Mouse (Mus musculus) neutrophil, adult 5-6 weeks (primary cell): Measurements from ENCODE around the gene Spaca4. TPM values are rescaled to one million over a fixed set of nuclear protein-coding genes. Genes with fewer than 3 reads are reported as not detected.

Experiments
- ATAC-seq: fragments of 151-379, 151-347 bp; 2 replicates; pipeline ENCODE4 v1.8.0; 2017; ENCODE audit warnings: mild to moderate bottlenecking, moderate TSS enrichment; ENCODE audit not compliant: insufficient number of reproducible peaks, poor library complexity, low FRiP score, severe bottlenecking; ENCODE audit errors: extremely low read depth
- total RNA-seq: library from RNA; stranded (forward); fragments of 200-1000 nt; gene quantifications from 2 replicates; pipeline ENCODE4 v1.2.3, GENCODE M21; 2017

The Spaca4 gene
- total RNA-seq, 1 experiment from 2014 or later = not detected

DNA sequence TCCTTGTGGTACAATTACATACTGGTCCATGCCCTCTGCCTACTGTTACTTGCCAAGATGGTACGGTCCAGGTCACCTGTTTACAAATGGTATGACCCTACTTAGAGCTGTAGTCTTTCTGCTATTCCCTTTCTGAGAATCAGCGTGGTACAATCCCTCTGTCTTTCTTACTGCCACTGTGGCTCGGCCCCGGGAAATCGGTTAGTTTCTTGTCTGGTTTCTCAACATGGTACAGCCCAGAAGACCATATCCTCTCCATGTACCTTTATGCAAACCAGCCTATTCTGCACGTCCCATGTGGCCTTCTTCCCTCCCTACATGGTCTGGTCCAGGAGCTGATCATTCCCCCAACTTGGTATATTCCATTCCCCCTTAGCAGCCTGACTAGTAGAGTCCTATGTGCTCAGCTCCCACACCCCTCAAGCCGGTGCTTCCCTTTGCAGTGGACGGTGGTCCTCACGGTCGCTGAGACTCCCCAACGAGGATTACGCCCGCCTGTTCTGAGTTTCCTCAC lies 21.5 kb downstream of the Spaca4 start:
- ATAC-seq = no peak

DNA sequence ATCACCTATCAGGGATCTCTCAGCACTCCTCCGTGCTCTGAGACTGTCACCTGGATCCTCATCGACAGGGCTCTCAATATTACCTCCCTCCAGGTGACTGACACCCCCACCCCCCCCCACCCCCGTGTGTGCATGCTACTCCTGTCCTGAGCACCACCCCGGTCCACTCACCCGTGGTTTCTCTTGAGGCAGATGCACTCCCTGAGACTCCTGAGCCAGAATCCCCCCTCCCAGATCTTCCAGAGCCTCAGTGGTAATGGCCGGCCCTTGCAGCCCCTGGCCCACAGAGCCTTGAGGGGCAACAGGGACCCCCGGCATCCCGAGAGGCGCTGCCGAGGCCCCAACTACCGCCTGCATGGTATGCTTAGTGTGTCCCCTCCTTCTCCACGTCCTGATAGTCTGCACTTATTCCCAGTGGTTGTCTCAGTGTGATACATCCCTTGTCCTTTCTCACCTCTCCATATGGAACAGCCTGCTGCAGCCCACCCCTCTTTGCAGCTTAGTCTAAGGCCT lies 22.0 kb downstream of the Spaca4 start:
- ATAC-seq = no peak

DNA sequence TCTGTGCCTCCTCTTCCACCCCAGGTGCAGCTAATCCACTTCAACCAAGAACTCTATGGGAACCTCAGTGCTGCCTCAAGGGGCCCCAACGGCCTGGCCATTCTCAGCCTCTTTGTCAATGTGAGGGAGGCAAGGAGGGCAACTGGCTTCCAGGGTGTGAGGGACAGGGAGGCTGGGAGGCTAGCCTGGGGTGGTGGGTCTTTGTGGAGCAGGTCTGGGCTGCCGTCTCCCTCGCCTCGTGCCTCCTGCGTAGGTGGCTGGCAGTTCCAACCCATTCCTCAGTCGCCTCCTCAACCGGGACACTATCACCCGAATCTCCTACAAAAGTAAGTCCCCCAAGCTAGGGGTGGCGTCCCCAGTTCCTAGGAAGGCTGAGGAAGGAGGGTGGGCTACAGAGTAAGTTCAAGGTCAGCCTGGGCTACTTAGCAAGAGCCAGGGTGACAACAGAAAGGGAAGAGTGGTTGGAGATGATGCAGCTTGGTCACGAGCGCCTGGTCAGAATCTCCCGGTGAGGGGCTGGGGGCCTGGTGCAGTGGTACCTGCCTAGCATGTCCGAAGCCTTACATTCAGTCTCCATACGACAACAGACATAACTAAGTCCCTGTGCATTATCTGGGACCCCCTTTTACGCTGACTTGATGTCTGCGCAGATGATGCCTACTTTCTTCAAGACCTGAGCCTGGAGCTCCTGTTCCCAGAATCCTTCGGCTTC lies 22.6 kb downstream of the Spaca4 start:
- ATAC-seq = no peak

DNA sequence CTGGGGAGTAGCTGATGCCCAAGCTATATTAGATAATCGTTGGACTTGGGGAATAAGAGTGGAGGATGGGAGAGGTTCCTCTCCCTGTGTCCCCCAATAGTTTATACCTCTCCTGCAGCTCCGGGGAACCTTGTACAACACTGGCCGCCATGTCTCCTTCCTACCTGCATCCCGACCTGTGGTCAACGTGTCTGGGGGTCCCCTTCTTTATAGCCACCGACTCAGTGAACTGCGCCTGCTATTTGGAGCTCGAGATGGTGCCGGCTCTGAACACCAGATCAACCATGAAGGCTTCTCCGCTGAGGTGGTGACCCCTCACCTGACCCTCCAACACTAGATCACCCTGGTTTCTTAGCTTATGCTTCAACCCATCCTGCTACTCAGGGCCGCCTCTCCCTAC lies 23.3 kb downstream of the Spaca4 start:
- no peak for ATAC-seq

DNA sequence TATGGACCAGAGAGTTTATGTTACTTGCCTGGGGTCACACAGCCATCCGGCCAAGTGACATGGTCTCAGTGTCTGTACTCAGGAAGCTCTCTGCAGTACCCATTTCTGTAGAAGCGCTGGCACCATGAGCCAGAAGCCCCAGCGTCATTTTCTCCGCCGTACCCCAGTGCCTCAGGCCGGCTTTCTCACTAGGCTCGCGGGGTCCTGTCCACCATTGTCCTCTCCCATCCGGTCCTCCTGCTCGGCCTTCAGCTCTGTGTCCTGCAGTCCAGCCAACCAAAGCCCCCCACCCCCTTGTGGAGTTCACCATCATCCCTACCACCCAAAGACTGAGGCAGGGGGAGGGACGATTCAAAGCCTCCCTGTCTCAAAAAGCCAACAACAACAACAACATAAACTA lies 24.0 kb downstream of the Spaca4 start:
- ATAC-seq = no peak

DNA sequence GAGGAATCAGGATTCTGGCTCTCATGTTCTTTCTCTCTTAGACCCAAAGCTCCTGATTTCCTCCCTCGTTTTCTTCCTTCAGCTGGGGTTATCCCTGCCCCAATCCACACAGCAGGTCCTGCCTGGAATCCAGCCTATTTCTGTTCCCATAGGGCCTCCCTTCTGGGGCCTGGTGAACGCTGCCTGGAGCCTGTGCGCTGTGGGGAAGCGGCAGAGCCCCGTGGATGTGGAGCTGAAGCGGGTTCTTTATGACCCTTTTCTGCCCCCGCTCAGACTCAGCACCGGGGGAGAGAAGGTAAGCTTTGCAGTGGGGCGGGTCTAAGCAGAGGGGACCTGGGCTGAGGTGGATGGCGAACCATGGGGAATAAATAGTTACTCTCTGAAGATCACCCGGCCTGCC lies 24.5 kb downstream of the Spaca4 start:
- no peak for ATAC-seq

DNA sequence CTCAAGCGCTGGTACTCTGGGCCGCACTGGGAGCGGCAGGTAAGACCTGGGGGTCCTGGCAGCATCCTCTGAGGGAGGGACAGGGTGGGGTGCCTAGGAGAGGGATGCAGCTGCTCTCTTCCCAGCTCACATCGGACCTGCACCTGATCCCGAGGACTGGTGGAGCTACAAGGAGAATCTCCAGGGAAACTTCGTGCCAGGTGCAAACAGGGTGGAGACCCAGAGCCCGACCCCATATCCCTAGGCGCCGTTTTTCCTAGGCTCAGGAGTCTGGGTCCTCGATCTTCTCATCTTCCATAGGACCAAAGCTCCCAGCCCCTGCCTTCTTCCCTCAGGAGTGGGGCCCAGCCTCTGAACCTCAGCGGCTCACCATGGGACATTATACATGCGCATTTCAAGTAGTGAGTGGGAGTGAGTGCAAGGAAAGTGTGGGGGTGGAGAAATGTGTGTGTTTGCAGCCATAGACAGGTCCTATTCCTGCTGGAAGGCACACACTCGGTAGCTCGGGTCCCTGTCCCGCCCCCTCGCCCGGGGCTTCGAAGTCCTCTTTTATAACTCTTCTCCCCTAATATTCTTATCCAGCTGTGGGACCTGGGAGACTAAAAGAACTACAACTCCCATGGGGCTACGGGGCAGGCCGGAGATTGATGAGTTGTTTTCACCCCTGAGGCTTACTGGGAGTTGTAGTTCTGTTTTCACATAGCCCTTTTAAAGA lies 25.2 kb downstream of the Spaca4 start:
- ATAC-seq = no peak

DNA sequence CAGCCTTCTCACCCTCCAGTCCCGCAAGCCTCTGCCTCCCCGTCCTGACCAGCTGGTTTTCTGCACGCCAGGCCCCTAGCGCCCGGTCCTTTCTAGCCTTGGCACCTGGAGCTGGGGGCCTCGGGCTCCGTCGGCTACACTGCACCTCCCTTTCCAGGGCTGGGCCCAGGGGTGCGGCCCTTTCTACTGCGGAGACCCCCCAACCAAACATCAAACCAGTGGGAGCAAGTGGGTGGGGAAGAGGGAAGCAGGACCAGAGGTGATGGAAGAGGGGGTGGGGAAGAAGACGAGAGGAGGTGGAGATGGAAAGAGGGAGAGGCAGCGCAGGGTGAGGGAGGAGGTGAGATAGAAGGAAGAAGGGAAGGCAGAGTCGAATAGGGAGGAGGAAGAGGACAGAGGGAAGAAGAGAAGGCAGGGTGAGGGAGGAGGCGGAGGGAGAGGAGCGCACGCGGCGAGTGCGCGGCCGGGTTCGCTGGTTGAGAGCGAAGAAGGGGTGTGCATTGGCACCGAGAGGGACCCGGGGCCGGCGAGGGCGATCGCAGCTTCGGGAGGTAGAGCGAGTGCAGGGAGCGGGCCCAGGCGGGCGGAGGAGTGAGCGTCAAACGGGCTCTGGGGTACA lies 26.0 kb downstream of the Spaca4 start, which contains the start of gene Car11:
Gene Car11 (plus strand): TSS at position 321 of the 619 bp plus-strand sequence.
- no peak for ATAC-seq

DNA sequence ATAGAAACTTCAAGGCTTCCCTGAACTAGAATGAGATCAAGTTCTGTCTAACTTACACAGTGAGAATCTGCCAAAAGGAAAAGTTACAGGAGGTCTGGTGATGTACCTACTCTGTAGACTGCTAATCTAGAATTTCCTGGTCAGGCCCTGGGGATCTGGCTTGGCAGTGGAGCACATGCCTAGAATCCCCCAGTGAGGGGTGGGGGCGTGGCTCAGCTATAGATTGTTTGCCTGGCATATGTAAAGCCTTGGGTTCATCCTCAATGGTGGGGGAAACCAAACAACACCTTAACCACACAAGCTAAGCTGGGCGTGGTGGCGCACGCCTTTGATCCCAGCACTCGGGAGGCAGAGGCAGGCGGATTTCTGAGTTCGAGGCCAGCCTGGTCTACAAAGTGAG lies 27.7 kb downstream of the Spaca4 start:
- ATAC-seq = no peak

DNA sequence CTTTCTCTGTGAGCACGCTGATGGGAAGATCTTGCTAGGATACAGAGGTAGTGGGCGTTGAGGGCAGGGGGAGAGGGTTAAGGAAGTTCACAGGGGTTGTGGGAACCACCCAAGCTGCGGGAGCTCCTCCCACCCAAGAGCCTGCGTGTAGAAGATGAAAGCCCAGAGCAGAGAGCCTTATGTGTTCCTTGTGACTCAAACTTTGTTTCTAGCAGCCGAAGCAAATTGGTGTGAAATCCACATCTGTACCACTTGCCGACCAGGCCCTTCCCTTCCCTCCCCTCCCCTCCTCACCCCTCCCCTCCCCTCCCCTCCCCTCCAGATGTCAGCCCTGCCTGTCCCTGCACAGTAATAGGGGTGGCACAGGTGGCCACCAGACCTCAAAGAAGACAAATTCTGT lies 30.5 kb downstream of the Spaca4 start:
- ATAC-seq = no peak

DNA sequence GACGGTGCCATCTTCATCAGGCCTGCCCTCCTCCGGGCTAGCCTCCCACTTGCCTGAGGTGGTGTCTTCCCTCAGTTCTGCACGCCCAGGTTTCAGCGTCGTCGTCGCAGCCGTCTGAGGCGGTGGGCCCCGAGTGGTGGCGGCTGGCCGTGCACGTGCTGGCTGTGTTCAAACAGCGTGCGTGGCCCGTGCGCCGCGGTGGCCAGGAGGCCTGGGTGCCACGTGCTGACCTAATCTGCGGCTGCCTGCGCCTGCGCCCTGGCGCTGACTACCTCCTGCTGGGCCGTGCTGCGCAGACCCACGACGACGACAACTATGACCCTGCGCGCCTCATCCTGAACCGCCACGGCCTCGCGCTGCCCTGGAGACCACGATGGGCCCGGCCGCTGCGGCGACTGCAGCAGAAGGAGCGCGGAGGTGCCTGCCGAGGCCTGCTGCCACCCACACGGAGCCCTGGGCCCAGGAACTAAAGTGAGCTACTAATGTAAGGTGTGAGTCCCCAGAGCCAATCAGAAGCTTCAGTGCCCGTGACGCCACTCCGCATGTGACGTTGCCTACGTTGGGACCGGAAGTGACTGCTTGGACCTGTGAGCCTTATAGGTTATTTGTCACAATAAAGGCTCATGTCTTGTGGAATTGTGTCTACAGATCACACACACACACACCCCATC lies 31.6 kb downstream of the Spaca4 start, which contains the start of gene Sec1:
Gene Sec1 (minus strand): TSS at position 482 of the 671 bp plus-strand sequence.
- no peak for ATAC-seq

DNA sequence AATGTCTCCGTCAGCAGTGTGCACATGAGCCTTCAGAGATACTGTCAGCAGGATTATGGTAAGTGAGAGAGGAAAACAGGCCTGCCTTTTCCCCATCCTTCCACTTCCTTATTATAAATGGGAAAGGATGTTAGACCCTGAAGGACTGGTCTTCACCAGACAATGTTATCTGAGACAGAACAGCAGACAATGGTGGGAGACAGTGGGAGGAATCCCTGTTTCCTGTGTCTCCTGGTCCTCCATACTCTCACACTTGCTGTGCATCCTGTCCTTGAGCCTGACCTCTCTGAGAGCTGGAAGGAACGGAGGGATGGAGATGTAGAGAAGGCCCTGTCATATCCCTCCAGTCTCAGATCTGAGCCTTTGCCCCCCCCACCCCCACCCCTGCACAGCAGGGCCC lies 33.2 kb downstream of the Spaca4 start:
- ATAC-seq = no peak

DNA sequence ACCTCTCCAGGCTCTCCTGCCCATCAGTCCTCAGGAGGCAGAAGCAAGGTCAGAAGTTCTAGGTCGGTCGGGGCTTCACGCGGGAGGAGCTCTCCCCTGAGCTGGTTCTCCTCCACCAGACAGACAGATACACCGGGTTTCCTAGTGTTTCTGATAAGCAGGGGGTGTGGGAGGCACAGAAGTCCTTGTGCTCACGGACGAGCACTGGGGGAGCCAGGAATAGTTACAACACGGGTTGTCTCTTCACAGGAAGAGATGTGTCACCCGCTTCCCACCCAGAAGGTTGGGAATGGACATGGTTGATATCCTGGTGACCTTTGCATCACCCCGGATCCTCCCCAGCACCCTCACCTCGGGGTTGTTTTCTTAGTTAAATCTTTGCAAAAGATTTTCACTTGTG lies 35.8 kb downstream of the Spaca4 start:
- no peak for ATAC-seq

DNA sequence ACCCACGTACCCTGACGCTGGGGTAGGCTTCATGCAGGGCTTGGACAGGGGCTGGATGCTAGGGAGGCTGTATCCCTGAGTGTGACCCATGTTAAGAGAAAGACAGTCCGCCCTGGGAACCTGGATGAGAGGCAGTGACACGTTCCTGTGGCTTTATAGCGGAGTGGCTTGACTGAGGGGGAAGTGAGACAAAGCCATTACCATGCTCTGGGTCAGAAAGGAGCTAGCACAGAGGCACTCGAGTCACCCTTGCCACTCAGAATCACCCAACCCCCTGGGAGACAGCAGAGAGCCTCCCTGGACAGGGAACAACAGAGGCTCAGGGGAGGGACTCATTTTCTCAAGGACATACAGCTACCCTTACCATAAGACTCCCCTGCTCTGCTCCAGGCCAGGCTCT lies 36.5 kb downstream of the Spaca4 start:
- no peak for ATAC-seq

DNA sequence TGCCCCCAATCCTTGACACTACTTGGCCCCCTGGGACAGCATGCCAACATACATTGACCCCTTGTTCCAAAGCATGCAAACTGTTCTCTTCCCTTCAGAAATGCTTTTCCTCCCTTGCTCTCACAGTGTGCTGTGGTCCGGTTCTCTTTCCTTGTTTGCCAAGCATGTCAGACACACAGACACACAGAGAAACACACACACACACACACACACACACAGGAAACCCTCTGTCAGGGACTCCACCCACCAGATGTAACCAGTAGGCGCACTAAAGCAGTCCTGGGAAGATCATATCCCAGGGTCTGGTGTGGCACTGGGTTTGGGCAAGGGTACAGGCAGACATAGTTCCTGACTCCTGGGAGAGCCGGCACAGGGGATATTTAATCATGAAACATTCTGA lies 38.8 kb downstream of the Spaca4 start:
- no peak for ATAC-seq

DNA sequence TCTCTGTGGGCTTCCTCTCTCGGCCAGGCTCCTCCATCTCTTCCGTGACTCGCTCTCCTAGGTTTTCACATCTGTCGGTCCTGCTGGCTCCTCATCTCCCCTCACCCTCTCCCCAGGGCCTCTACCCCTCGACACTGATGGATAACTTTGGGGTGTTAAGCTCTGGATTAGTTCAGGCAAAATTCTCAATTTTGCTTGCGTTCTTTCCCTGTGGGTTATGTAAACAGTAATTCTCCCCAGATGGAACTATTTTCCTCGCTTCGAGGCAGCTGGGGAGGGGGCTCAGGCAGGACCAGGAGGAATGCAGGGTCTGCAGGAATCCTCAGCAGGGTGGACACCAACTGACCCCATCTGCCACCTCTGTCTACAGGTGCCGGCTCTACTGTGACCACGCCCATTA lies 39.8 kb downstream of the Spaca4 start:
- ATAC-seq = no peak

DNA sequence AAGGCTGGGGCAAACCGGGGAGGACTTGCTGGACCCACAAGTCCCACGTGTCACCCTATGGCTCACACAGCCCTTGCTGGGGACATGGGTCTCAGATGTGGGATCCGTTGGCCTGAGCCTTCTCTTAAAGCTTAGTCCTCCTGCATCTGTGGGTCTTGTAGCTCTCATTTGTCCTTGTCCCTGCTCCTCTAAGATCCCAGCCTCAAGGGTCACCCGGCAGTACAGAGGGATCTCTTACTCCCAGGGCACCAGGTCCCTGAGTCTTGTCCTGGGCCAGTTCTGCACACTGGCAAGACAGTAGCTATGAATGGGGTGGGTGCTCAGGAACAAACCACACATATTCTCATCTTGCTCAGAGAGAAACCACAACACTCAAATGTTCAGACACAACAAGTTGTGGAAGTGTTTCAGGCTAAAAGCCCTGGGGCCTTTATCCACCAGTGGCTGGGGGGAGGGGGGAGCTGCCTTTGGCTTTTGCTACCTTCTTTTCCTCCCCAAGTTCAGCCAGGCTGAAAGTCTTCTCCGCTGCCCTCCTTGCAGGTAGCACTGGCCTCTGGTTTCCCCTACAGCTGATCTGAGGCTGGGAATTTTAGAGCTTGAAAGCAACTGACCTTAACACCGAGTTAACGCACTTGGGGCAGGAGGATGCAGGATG lies 42.1 kb downstream of the Spaca4 start, which contains the start of gene Ntn5:
Gene Ntn5 (plus strand): TSS at position 627 of the 655 bp plus-strand sequence.
- no peak for ATAC-seq
